Mouse (Mus musculus): ENCODE results near the gene Rft1.

DNA sequence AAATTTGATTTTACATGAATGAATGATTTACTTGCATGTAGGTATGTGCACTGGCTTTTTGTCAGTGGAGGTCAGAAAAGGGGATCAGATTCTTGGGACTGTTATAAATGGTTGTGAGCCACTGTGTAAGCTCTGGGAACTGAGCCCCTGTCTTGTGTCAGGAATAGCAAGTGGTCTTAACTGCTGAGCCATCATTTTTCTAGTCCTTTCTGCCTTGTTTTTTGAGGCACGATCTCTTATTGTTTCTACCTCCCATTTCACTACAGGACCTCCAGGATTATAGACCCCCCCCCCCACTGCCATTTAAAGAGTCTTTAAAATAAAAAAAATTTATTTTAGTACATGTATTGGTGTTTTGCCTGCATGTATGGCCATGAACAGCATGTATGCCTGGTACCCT is 67.7 kb downstream of the Rft1 start:
- TF ChIP-seq E2F4 (IDR thresholded peaks at IDR 0.05; ENCODE audit: insufficient read depth) (no peak), POLR2A (IDR thresholded peaks at IDR 0.05; ENCODE audit: insufficient read length, low read depth) (no peak), MYOD1 (IDR thresholded peaks at IDR 0.05; ENCODE audit: control insufficient read depth in 1 of 3, insufficient read length in 2 of 3, low read depth in 2 of 3) (no peak), CEBPB (IDR thresholded peaks at IDR 0.05; ENCODE audit: insufficient read depth, poor library complexity, severe bottlenecking) (no peak), POLR2AphosphoS2 (IDR thresholded peaks at IDR 0.05; ENCODE audit: insufficient read length, low read depth) (no peak), MYOG (IDR thresholded peaks at IDR 0.05; ENCODE audit: control insufficient read depth in 1 of 3, insufficient read depth in 1 of 3, insufficient read length in 2 of 3, low read depth in 2 of 3) (no peak), TCF3 (IDR thresholded peaks at IDR 0.05; ENCODE audit: insufficient read length, low read depth) (no peak), USF1 (IDR thresholded peaks at IDR 0.05; ENCODE audit: low read depth) (no peak), TCF12 (IDR thresholded peaks at IDR 0.05; ENCODE audit: insufficient read depth, poor library complexity, severe bottlenecking) (no peak), REST (IDR thresholded peaks at IDR 0.05; ENCODE audit: insufficient read depth, insufficient read length) (no peak)

All from myocyte (in vitro differentiated cells).